Mouse (Mus musculus) left cerebral cortex, adult 11 months (tissue): Measurements from ENCODE around the gene Gnai2.

Experiments
- DNase-seq: peaks from one replicate; pipeline ENCODE4 v3.0.0; 2022; ENCODE audit warnings: low spot score

The Gnai2 gene

DNA sequence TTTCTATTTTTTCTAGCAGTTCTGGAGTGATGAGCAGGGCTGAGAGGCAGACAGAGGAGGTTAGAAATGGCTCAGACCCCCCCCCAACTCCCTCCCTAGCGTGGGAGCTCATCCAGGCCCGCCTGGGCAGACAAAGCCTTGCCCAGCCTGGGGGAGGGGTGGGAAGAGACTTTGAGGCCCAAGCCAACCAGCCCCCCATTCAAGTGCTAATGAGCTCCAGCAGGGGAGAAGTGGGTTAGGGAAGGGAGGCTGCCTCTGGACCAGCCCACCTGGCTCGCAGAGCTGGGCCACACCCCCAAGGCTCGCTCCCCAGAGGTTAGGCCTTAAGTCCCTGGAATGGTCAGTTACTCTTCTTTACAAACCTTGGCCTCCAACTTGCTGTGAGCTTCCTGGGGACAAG is 4.6 kb downstream of the Gnai2 start:
- DNase-seq, result no peak

DNA sequence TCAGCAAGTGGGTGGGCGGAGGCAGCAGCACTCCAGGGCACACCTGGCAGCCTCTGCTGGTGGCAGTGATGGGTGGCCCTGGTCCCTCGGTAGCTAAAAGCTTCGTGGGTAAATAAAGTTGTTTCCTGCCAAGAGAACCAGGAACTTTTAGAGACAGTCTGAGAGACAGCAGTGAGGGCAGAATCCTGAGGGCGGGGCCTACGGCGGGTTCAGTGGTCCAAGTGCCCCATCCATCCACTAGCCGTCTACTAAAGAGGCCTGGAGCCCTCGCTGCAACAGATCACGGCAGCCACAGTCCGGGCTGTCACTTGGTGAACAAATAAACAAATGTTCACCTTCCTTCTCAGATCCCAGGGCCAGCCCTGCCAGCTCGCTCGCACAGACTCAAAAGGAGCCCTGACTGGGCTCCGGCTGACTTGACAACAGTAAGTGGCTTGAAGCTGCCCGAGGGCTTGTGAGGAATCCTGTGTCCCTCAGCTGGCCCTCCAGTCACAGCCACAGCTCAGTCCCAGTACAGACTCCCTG is 5.2 kb downstream of the Gnai2 start:
- no peak for DNase-seq

DNA sequence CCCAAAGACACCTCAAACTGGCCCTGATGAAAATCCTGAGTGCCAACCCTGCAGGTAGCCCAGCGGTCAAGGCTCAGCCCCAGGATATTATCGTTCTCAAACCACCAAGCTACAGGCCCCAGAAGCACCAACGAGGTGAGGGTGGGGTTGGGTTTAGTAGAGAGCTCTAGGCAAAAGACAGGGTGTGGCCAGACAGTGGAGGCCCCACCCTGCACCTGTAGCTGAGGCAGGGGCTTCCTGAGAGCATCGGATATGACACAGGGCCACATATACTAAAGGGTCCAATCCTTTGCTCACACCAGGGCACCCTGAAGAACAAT is 5.8 kb downstream of the Gnai2 start:
- no peak for DNase-seq

DNA sequence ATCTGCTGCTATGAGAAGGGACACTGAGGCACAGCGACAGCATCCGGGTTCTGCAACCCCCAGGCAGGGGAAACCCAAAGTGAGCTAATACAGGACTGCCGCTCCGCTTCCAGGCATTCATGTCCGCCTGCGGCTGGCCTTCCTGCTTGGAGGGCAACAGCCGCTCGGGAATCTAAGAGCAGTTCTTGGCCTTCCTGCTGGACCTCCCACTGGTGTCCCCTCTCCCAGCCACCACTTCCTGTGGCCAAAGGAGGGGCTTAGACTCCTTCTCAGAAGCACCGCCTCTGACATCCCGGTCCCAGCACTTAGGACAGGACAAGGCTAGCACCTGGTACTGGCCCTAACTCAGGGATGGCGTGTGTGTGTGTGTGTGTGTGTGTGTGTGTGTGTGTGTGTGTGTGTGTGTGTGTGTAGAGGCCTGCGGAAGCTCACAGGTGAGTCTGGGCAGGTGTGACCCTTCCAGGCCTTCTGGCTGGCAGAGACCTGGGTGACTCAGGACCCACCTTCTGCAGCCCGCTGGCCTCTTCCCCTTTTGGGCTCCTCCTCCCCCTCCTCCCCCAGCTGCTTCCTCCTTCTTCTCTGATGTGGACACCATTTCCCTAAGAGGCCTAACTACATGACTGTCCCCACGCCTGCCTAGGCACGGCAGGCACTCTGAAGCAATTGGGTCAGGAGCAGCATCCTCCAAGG is 6.3 kb downstream of the Gnai2 start:
- no peak for DNase-seq

DNA sequence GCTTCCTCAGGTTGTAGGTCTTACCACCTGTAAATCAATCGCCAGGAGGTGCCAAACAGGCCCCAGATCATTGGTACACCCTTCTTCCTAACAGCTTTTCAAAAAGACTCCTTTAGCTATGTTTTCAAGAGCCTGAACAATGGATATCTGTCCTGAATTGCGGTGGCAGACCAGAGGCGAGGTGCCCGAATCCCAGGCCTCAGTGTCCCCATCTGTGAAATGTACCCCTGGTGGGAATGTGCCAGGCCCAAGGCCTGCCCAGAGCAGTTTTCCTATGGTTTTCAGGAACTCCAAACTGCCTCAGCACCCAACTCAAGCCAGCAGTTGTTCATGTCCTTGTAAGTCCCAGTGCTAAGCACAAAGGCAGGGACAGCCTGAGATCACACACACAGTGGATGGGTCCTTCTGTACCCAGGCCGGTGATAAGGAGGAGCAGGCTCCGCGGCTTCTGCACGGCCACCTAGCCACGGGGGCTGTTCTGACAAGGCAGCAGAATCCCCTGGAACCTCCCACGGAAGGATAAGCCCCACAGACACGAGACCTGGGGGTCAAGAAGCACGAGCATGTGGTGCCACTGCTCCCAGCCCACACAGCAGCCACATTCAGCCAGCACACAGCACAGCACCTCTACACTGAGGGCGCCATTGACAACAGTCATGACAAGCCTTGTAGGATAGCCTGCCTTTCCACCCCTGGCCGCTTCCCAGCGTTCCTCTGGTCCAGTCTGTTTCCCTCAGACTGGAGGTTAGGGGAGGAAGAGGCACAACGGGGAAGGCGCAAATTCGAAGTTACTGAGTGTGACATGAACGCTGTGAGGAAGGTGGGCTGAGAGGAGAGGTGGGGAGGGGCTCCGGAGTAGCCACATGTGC is 7.5 kb downstream of the Gnai2 start:
- no peak for DNase-seq

DNA sequence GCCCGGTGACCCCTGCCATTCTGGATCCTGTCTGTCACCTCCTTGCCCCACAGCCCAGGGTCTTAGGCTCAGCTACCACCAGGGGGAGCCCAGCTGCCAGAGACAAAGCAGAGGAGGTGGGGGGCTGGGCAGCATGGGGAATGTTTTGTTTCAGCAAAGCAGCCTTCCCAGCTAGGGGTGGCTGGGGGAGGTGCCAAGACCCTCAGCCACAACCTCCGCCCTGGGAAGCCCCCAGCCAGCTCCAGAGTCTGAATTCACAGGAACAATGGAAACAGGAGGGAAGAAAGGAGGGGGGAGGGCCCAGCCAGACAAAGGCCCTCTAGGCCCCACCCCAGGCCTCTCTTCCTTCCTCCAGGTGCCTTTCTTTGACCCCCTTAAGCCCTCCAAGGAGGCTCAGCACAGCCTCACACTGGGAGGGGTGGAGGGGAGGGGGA is 8.3 kb downstream of the Gnai2 start:
- DNase-seq, result peak; percentile 77

DNA sequence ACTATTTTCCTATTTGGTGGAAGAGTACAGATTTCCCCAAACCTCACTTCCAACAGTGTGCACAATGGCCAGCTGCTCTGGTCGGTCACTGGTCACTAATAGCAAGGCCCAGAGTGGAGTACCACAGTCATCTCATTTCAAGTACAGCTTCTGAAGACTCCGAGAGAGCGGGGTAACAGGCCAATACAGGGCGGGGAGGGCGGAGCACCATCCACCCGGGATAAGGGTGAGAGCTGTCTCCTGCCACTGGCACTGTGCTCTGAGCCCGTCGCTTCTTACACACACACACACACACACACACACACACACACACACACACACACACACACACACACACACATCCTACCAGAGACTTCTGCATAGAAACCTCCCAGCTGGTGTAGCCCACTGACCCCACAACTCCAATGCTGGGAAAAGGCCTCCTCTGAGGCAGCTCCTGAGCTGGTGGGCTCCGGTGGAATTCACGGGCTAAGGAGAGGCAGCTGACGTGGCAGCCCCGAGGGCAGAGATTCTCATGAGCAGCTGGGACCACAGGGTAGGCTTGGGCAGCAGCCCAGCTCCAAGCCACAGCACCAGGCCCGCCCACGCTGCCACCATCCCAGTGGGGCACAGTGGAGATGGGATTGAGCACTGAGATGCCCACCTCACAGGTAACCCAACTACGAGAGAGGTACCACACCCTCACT is 8.9 kb downstream of the Gnai2 start:
- no peak for DNase-seq

DNA sequence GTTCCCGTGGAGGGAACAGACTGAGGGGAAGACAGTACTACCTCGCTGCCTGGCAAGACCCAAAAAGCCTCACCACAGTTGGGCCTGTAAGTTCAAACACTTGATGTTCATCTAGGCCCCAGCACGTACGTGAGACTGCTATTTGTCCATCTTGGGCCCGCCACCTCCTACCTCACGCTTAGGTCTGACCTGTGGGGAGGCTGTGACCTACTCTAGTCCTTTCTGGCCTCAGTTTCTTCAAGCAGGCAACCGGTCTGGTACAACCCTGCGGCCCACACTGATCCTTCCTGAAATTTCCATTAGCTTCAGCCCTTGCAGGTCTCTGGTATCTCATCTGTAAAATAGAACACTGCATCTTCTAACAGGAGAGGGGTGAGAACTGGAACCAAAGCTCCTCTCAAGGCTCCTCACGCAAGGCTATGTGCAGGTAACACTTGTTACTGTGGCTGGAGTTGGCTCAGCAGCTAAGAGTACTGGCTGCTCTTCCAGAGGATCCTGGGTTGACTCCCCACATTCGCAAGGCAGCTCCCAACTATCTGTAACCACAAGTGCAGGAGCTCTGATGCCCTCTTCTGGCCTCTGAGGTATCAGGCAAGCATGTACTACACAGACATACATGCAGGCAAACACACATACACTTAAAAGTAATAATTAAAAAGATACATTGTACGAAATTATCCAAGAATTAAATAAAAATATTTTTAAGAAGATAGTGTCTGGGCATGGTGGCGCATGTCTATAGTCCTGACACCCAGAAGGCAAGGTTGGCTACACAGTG is 9.6 kb downstream of the Gnai2 start:
- DNase-seq, result no peak

DNA sequence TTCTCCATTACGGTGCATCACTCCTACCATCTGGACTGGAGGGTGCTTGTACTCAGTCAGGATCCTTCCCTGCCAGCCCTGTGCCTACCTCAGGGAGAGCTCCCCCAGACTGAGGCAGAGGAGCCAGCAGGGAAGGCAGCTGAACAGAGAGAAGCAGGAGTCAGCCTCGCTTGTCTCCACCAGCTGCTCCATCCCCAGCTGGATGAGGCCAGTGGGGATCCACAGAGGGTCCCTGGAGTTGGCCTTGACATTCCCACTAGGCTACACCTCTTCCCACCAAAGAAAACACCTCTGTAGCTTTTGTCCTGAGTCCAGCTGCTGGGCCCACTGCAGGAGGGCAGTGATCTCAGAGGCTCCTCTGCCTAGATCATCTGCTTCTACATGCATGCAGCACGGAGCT is 10.2 kb downstream of the Gnai2 start:
- DNase-seq, result no peak

DNA sequence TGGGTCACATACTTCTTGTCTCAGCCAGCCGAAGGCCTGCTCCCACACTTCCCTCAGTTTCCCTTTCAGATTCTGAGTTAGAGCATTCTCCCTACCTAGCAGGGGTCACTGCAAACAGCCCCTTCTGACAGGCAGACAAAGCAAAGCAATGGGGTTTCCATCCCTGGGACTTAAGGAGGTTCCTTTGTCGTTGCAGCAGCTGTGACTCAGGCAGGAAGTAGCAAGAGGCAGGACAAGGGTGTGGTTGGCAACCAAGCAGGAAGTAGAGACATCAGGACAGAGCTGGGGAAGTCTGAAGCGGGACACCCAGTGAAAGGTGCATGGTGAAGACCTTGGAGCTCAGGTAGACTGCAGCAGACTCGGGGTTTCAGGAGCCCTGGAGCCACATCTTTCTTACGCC is 10.6 kb downstream of the Gnai2 start:
- no peak for DNase-seq

DNA sequence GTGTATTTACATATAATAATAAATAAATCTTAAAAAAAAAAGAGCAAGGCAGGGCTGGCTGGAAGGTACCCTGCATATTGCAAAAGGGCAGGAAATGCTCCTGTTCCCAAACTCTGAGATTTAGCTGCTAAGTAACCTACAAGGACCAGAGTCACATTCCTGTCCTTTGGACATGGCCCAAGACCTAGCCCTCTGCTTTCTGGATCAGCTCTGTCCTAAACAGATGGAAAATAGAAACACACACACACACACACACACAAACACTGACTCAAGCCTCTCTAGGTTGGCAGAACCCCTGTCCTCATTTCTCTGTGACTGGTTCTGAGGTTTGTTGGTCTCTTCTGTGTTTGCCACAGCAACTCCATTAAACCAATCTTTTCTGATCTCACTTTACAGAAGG is 14.2 kb downstream of the Gnai2 start:
- DNase-seq, result no peak

DNA sequence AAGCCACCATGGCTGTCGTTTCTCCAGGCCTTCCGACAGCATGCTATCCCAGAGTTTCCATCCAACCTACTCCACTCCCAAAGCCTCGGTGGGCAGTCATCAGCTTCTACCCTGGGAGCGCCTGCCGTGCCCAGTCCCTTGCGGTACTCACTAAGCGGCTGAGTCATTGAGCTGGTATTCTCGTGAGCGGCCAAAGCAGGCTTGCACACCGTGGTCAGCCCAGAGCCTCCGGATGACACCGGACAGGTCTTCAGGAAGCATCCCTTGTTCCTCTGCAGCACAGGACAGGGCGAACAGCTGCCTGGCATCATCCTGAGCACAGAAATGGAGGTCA is 15.7 kb downstream of the Gnai2 start:
- DNase-seq, result no peak

DNA sequence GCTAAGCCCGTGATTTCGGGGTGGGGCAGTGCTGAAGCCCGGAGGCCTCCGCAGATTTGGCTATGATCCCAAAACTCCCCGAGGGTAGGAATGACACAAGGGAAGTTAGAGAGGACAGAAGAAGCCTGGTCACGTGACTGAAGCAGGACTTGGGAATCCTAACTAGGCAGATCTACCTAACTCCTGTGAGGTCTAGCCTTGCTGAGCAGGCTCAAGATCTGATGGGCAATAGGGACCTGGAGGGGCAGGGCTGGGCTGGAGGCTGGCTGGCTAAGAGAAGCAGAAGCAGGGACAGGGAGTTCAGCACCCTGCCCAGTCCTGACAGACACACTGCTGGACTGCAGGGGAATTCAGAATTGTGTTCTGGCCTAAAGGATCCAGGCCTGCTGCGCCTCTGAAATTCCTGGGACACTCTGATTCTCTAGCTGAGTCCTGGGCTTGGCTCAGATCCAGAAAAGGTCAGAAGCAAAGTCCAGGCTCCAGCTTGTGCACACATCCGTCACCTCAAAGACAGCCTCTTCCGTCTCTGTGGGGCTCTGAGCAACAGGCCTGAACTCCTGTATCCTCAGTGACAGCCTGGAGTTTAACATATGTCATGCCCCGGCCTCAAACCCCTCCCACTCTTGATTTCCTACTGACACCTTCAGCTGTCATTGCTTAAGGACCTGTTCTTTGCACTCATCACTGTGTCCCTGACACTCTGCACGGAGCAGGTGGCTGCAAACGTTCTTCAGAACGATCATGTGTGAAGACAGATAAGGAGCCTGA is 16.2 kb downstream of the Gnai2 start:
- no peak for DNase-seq

DNA sequence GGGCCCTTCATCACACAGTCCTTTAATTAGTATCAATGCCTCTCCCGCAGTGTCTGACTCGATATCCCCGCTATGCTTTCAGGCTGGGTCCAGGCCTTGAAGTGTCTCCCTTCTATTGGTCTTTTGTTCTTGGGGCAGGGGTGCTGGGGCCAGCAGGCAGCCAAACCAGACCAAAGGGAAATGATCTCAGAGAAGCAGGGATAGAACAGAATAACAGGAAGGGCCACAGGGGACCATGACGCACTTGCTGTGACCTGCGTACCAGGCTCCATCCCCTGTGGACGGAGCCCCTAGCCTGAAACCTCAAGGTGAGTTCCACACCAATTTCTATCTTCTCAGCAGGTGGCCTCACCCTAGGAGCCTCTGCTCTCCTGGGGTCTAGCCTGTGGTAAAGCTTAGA is 17.1 kb downstream of the Gnai2 start:
- no peak for DNase-seq

DNA sequence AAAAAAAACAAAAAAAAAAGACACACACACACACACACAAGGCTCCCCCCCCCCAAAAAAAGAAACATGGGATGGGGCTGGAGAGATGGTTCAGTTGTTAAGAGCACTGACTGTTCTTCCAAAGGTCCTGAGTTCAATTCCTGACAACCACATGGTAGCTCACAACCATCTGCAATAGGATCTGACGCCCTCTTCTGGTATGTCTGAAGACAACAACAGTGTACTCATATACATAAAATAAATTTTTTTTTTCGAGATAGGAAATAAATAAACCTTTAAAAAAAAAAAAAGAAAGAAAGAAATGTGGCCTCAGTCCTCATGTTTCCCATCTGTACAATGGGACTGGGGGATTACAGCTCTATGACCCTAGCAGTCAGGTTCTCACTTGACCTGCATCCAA is 17.7 kb downstream of the Gnai2 start:
- no peak for DNase-seq

DNA sequence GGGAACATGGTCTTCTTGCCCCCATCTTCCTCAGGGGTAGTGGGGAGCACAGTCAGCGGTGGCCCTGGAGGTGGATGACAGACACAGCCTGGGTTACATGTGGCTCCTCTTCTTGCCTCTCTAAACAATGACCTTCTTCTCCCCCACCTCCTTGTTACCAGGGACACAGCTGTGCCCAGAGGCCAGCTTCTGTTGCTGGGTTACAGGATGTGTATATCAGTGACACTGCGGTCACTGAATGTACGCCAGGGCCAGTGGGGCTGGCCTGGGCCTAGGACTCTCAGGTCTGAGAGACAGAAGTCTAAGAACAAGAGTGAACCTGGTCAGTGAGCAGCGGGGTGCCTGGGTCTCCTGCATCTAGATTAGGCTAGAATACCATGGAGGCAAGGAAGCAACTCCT is 20.1 kb downstream of the Gnai2 start:
- no peak for DNase-seq

DNA sequence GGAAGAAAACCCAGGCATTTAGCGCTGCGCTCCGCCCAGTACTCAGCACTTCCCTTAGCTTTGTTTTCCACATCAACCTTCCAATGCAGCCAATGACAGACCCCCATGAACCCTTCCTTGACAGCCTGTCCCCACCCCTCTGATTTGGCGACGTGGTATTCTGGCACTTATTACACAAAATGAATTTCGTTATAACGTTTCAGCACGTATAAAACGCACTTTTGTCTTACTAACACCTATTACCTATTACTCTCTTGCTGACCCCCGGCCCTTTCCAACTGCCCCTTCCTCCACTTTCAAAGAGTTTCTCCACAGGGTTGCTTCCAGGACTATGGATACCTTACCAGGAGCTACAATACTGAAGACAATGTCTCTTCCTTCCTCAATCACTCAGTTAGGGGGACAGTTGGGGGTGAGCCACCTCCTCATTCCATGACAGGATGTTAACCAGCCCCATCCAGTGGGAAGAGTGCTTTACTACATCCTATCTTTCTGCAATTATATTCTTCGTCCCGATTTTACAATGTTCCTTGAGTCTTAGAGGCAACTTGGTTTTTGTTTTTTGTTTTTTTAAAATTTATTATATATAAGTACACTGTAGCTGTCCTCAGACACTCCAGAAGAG is 22.1 kb downstream of the Gnai2 start:
- no peak for DNase-seq

DNA sequence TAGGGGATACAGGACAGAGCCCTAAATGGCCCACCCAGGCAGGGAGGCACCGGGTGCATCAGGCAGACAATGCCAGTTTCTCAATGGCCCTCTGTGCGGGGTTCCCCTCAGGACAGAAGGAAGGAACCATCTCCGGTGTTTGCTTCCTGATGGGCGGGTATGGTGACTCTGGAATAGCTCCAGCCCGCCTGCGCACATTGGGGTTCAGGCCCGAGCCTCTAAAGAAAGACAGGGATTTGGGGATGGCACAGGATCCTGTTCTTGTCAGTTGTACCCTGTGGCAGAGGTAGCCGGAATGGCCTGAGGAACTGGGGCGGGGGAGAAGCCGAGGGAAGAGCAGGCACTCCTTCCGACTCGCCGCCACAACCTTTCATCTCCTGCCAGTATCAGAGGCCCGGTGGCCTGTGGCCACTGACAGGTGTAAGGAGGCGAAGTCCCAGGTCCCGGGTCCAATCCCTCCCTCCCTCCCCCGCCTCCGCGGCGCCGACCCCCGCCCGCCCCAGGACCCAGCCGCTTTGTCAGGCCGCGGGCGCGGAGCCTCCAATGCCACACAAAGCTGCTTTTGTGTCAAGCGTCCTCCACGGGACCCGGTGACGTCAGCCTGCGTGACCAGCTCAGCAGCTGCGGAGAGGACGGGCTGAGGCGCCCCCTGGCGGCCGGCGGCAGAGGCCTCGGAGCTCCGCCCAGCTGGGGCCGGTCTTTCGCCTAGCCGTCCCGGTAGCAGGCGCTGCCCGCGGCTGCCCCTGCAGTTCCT is 22.8 kb downstream of the Gnai2 start:
- DNase-seq, result peak; percentile 96

DNA sequence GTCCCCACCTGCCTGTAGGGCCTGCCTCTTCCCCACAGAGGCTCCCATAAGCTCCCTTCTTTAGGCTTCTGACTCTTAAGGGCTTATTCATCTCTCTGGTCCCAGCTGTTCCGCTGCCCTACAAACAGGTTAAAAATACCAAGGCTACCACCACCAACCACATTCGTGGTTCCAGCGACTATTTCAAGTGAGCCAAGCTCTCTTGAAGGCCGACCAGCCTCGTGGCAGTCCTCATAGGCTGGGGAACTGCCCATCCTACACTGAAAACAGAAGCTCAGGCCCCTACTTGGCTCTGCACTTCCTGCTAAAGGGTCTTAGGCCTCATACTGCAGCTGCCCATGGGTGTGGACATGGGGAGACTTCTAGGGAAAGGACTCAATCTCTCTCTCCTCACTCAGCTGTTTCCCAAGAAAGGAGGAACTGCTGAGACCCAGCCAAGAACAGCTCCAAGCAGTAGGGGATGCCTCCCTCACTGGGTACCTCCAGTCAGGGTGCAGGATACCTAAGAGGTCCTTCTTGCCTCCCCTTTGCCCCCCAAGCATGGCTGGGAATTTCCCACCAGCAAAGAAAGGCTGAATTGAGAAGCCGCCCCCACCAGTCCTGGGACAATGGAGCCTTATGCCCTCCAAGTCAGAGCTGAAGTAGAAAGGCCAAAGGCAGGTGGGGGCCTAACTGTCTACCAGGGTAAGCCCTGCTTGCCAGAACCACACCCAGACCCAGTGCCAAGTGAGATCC is 23.5 kb downstream of the Gnai2 start:
- no peak for DNase-seq

DNA sequence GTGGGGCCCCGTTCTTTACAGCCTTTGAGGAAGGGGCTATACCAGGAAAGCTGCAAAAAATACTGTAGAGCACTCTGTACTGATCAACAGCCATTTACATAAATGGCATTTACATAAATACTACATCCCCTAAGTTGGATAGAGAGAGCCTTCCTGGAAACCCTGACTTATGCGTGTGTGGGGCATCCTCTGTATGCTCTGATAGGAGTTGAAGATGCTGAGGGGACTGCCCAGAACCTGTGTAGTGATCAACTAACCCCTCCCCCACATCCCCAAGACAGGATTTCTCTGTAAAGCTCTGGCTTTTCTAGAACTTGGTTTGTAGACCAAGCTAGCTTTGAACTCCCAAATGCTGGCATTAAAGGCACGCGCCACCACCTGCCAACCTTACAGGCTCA is 25.7 kb downstream of the Gnai2 start:
- DNase-seq, result no peak
